Mouse (Mus musculus): ENCODE data around the gene Lactb. TPM values are rescaled to one million over a fixed set of nuclear protein-coding genes. Genes with fewer than 3 reads are reported as not detected.

Gene Lactb
- 17.8 TPM for polyA plus RNA-seq (2017; shearing (Covaris generic))

GRCm38 (mm10) chr9:66975239-66975645 is at the start of gene Lactb:
Lactb (minus strand) TSS chr9:66975484.

GRCm38 (mm10) chr9:66945647-66946641 is 29.3 kb downstream of the Lactb start, which contains the start of gene Rps27l:
Rps27l (plus strand) TSS chr9:66946086.

GRCm38 (mm10) chr9:66919382-66919971 is 55.8 kb downstream of the Lactb start, which contains the start of gene Rab8b:
Rab8b (minus strand) TSS chr9:66919687.

Other genes with a start within 250 kb of the Lactb start
- 1.2 TPM for gene Aph1b, start 180.0 kb downstream of the Lactb start, polyA plus RNA-seq (2017; shearing (Covaris generic))
- not detected for gene Gm10647, start 178.4 kb downstream of the Lactb start, polyA plus RNA-seq (2017; shearing (Covaris generic))
- gene Aph1c, start 140.8 kb downstream of the Lactb start, polyA plus RNA-seq (2017; shearing (Covaris generic)): not detected
- 293 TPM for gene Rab8b, start 55.8 kb downstream of the Lactb start, polyA plus RNA-seq (2017; shearing (Covaris generic))
- gene Rps27l, start 29.4 kb downstream of the Lactb start, polyA plus RNA-seq (2017; shearing (Covaris generic)): 96.0 TPM
- 30.6 TPM for gene Tpm1, start 73.9 kb upstream of the Lactb start, polyA plus RNA-seq (2017; shearing (Covaris generic))